Mouse (Mus musculus): ENCODE results near the gene Scn2b. TPM values are rescaled to one million over a fixed set of nuclear protein-coding genes. Genes with fewer than 3 reads are reported as not detected.

Scn2b gene
- polyA plus RNA-seq, 2 experiments: 3.3 to 6.6 TPM

GRCm38 (mm10) chr9:45125211-45125610, 7.6 kb downstream of the Scn2b start:
- ATAC-seq (ENCODE audit: low FRiP score, low read depth): no peak

DNA sequence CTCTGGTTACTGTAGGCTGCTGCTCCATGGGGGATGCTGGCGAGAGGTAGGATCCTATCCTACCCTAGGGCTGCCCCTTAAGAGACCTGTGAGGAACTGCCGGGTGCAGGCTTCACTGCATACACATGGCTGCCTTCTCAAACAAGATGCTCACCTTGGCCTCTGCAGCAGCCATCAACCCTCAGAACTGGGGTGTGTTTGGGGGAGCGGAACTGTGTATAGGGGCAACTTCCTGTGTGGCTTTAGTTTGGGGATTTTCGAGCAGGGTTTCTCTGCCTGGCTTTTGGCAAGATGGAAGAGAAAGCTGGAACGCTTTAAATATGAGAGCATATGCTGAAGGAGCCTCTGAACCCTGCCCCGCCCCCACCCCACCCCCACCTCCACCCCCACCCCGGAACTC, 9.4 kb downstream of the Scn2b start:
- no peak for DNase-seq (ENCODE audit: low spot score)
- no peaks in the 10 kb centered on the region for H3K9me3 ChIP-seq (ENCODE audit: control insufficient read depth, low read length)
- ATAC-seq (ENCODE audit: low FRiP score, low read depth): no peak
- H3K9ac ChIP-seq (ENCODE audit: low read depth, low read length, severe bottlenecking): no peak overlapping the region
- H3K27ac ChIP-seq (replicated peaks; ENCODE audit: low read depth, low read length): no peak overlapping the region
- 68% methylated on average over 7 of the region's 7 CpGs for WGBS
- H3K27me3 ChIP-seq (ENCODE audit: control insufficient read depth, insufficient read depth, low read length): no peaks in the 10 kb centered on the region
- no peak overlapping the region for H3K4me3 ChIP-seq (replicated peaks; ENCODE audit: low read length)
- no peak overlapping the region for H3K4me2 ChIP-seq (replicated peaks; ENCODE audit: low read depth, low read length, severe bottlenecking)
- TF ChIP-seq POLR2A (IDR thresholded peaks at IDR 0.05; ENCODE audit: borderline replicate concordance, extremely low read depth, insufficient read depth, insufficient read length): no peak
- peaks cover 15% of the 10 kb centered on the region for H3K36me3 ChIP-seq (ENCODE audit: control insufficient read depth, insufficient read depth, low read length)
- peaks cover 7% of the 10 kb centered on the region for H3K4me1 ChIP-seq (ENCODE audit: control insufficient read depth, insufficient read depth, low read length)

More at GRCm38 (mm10) chr9:45125211-45125610, 7.6 kb downstream of the Scn2b start:
- DNase-seq (ENCODE audit: low spot score): no peak
- 92% methylated on average over 14 of the region's 14 CpGs for WGBS
- Histone ChIP-seq H3K27me3 (ENCODE audit: control insufficient read depth, insufficient read depth, low read length) (no peaks in the 10 kb centered on the region), H3K4me2 (replicated peaks; ENCODE audit: low read depth, low read length, severe bottlenecking) (no peak overlapping the region), H3K4me3 (replicated peaks; ENCODE audit: low read length) (no peak overlapping the region), H3K36me3 (ENCODE audit: control insufficient read depth, insufficient read depth, low read length) (peaks cover 15% of the 10 kb centered on the region), H3K4me1 (ENCODE audit: control insufficient read depth, insufficient read depth, low read length) (peaks cover 9% of the 10 kb centered on the region), H3K9me3 (ENCODE audit: control insufficient read depth, low read length) (no peaks in the 10 kb centered on the region), H3K27ac (replicated peaks; ENCODE audit: low read depth, low read length) (no peak overlapping the region), H3K9ac (ENCODE audit: low read depth, low read length, severe bottlenecking) (no peak overlapping the region)
- no peak for TF ChIP-seq POLR2A (IDR thresholded peaks at IDR 0.05; ENCODE audit: borderline replicate concordance, extremely low read depth, insufficient read depth, insufficient read length)

DNA sequence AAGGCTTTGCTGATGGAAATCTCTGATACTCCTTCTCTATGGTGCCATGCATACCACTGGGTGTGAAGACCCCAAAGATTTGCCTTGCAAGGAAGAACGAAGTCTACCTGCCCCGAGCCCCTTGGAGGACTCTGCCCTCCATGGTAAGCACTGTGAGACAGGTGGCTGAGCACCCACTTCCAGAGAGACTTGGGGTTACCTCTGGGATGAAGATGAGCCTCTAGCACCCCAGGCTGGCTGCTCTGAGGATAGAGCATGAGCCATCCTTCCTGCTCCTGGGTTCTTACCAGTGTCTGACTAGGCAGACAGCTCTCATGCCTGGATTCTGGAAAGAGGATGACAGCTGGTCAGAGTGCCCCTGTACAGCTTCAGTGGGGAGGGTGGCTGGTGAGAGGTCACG, 12.5 kb downstream of the Scn2b start:
- ATAC-seq (ENCODE audit: low FRiP score, low read depth): no peak

GRCm38 (mm10) chr9:45133484-45134310, 16.1 kb downstream of the Scn2b start:
- Histone ChIP-seq H3K4me1 (ENCODE audit: control insufficient read depth, insufficient read depth, low read length) (peaks cover 4% of the 10 kb centered on the region; the same call in 1 of the 2 replicates), H3K27ac (replicated peaks; ENCODE audit: low read depth, low read length) (no peak overlapping the region), H3K9ac (ENCODE audit: low read depth, low read length, severe bottlenecking) (no peak overlapping the region), H3K4me3 (replicated peaks; ENCODE audit: low read length) (no peak overlapping the region), H3K27me3 (ENCODE audit: control insufficient read depth, insufficient read depth, low read length) (peaks cover 20% of the 10 kb centered on the region), H3K4me2 (replicated peaks; ENCODE audit: low read depth, low read length, severe bottlenecking) (no peak overlapping the region), H3K36me3 (ENCODE audit: control insufficient read depth, insufficient read depth, low read length) (no peaks in the 10 kb centered on the region), H3K9me3 (ENCODE audit: control insufficient read depth, low read length) (no peaks in the 10 kb centered on the region)
- ATAC-seq (ENCODE audit: low FRiP score, low read depth) (no peak), DNase-seq (ENCODE audit: low spot score) (peak; percentile 47)
- no peak for TF ChIP-seq POLR2A (IDR thresholded peaks at IDR 0.05; ENCODE audit: borderline replicate concordance, extremely low read depth, insufficient read depth, insufficient read length)
- 32% methylated on average over 5 of the region's 5 CpGs for WGBS

More for the DNA sequence above, 12.5 kb downstream of the Scn2b start:
- DNase-seq (ENCODE audit: low spot score): no peak
- Histone ChIP-seq H3K9me3 (ENCODE audit: control insufficient read depth, low read length) (no peaks in the 10 kb centered on the region), H3K9ac (ENCODE audit: low read depth, low read length, severe bottlenecking) (no peak overlapping the region), H3K27ac (replicated peaks; ENCODE audit: low read depth, low read length) (no peak overlapping the region), H3K36me3 (ENCODE audit: control insufficient read depth, insufficient read depth, low read length) (peaks cover 15% of the 10 kb centered on the region), H3K27me3 (ENCODE audit: control insufficient read depth, insufficient read depth, low read length) (no peaks in the 10 kb centered on the region), H3K4me1 (ENCODE audit: control insufficient read depth, insufficient read depth, low read length) (no peaks in the 10 kb centered on the region), H3K4me2 (replicated peaks; ENCODE audit: low read depth, low read length, severe bottlenecking) (no peak overlapping the region), H3K4me3 (replicated peaks; ENCODE audit: low read length) (no peak overlapping the region)
- 77% methylated on average over 3 of the region's 3 CpGs for WGBS
- TF ChIP-seq POLR2A (IDR thresholded peaks at IDR 0.05; ENCODE audit: borderline replicate concordance, extremely low read depth, insufficient read depth, insufficient read length): no peak

DNA sequence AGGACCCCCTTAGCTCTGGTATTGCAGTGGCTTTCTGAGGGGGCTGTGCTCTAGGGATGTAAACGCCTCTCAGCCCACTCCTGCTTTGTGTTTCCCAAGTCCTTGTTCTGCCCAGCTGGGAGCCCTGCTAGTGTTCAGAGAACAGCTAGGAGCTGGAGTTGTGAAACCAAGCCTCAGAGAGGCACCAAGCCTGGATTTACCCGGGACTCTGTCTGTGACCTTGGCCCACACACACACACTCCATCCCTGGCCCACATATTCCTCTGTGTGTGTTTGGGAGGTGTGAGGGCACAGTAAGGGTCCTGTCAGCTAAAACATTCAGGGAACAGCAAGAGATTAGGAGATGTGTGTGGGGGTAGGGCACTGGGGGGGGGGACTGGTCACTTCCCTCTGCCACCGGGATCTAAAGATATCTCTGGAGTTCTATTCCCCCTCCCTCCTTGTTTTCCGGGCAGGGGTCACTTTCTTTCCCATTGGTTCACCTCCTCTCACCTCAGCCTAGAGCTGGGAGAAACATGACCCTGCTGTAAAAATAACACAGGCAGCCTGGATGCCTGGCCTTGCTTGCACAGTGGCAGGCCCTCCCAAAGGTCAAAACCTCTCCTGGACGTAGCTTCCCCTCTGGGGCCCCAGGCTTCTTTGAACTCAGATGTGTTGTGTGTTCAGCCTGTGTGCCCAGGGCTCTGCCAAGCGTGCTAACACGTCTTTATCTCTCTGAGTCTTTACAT, 19.0 kb downstream of the Scn2b start:
- H3K9me3 ChIP-seq (ENCODE audit: control insufficient read depth, low read length): no peaks in the 10 kb centered on the region
- no peak for ATAC-seq (ENCODE audit: low FRiP score, low read depth)
- WGBS: 6% methylated on average over 7 of the region's 7 CpGs
- peaks cover 28% of the 10 kb centered on the region for H3K27me3 ChIP-seq (ENCODE audit: control insufficient read depth, insufficient read depth, low read length)
- TF ChIP-seq POLR2A (IDR thresholded peaks at IDR 0.05; ENCODE audit: borderline replicate concordance, extremely low read depth, insufficient read depth, insufficient read length): no peak
- no peak overlapping the region for H3K27ac ChIP-seq (replicated peaks; ENCODE audit: low read depth, low read length)
- H3K4me1 ChIP-seq (ENCODE audit: control insufficient read depth, insufficient read depth, low read length): peaks cover 9% of the 10 kb centered on the region
- no peak for DNase-seq (ENCODE audit: low spot score)
- no peaks in the 10 kb centered on the region for H3K36me3 ChIP-seq (ENCODE audit: control insufficient read depth, insufficient read depth, low read length)
- H3K4me2 ChIP-seq (replicated peaks; ENCODE audit: low read depth, low read length, severe bottlenecking): no peak overlapping the region
- H3K9ac ChIP-seq (ENCODE audit: low read depth, low read length, severe bottlenecking): no peak overlapping the region
- no peak overlapping the region for H3K4me3 ChIP-seq (replicated peaks; ENCODE audit: low read length)

Data from limb, embryonic 14.5 days (tissue).